Mouse (Mus musculus) hindbrain, embryonic 16.5 days (tissue): ENCODE results near the gene Zbtb34. TPM values are rescaled to one million over a fixed set of nuclear protein-coding genes. Genes with fewer than 3 reads are reported as not detected.
A peak's percentile ranks its signal among the peaks of the same experiment; 100 is the strongest.

ENCODE experiments used
- ATAC-seq: fragments of 200-750 bp; cut with Nextera tagmentation; 2 replicates; pipeline ENCODE4 v1.8.0; 2017; ENCODE audit warnings: moderate TSS enrichment, moderate library complexity
- H3K27ac ChIP-seq: fragments of 300-500 bp; sonication (generic); 2 replicates; pipeline ENCODE4 v1.5.1; 2014; ENCODE audit warnings: low read depth, mild to moderate bottlenecking, control low read depth, low read length, moderate library complexity
- H3K27me3 ChIP-seq: fragments of 300-500 bp; sonication (generic); replicated peaks from 2 replicates; pipeline ENCODE4 v1.6.1; 2014; ENCODE audit warnings: low read length; ENCODE audit not compliant: control insufficient read depth, insufficient read depth
- H3K36me3 ChIP-seq: fragments of 300-500 bp; sonication (generic); 2 replicates; pipeline ENCODE4 v1.6.1; 2014; ENCODE audit warnings: mild to moderate bottlenecking, low read length, moderate library complexity, mixed read lengths; ENCODE audit not compliant: control insufficient read depth, insufficient read depth
- H3K4me1 ChIP-seq: fragments of 300-500 bp; sonication (generic); 2 replicates; pipeline ENCODE4 v1.6.1; 2014; ENCODE audit warnings: low read depth, low read length; ENCODE audit not compliant: control insufficient read depth, insufficient read depth
- H3K4me2 ChIP-seq: fragments of 300-500 bp; sonication (generic); 2 replicates; pipeline ENCODE4 v1.6.1; 2014; ENCODE audit warnings: mild to moderate bottlenecking, low read length, control low read depth, moderate library complexity
- H3K4me3 ChIP-seq: fragments of 300-500 bp; sonication (generic); 2 replicates; pipeline ENCODE4 v1.5.1; 2014; ENCODE audit warnings: mild to moderate bottlenecking, low read length, control low read depth, moderate library complexity
- H3K9ac ChIP-seq: fragments of 300-500 bp; sonication (generic); 2 replicates; pipeline ENCODE4 v1.6.1; 2014; ENCODE audit warnings: low read depth, mild to moderate bottlenecking, control low read depth, low read length, moderate library complexity
- H3K9me3 ChIP-seq: fragments of 300-500 bp; sonication (generic); 2 replicates; pipeline ENCODE4 v1.6.1; 2014; ENCODE audit warnings: mild to moderate bottlenecking, low read length, moderate library complexity; ENCODE audit not compliant: control insufficient read depth
- WGBS: fragments of 180-500 bp; shearing (Covaris S2); extraction: QIAGEN DNeasy Blood & Tissue Kit; methylation state at CpG from one replicate; pipeline ENCODE4 v1.1.7; 2014; 5-methylcytosine and 5-hydroxymethylcytosine counted together
- polyA plus RNA-seq: library from polyadenylated mRNA; unstranded; fragments of >200 nt; fragmentation: Nextera tagmentation; extraction: Ambion mirVana; gene quantifications from 2 replicates; pipeline ENCODE4 v1.2.1, GENCODE M21; 2015

Zbtb34 gene
- polyA plus RNA-seq, 1 experiment from 2014 or later = 5.3 TPM

- Histone ChIP-seq H3K9ac (no peak overlapping the region), H3K4me3 (no peak overlapping the region), H3K4me2 (no peak overlapping the region), H3K36me3 (no peaks in the 10 kb centered on the region), H3K27me3 (no peaks in the 10 kb centered on the region; the same call in 1 of the 2 replicates), H3K27ac (no peak overlapping the region), H3K9me3 (no peaks in the 10 kb centered on the region), H3K4me1 (peaks cover 24% of the 10 kb centered on the region)
- 21% methylated on average over 9 of the region's 9 CpGs for whole genome bisulfite sequencing
- ATAC-seq = no peak
Observed at GRCm38 (mm10) chr2:33439980-33440670, 9.0 kb upstream of the Zbtb34 start.

DNA sequence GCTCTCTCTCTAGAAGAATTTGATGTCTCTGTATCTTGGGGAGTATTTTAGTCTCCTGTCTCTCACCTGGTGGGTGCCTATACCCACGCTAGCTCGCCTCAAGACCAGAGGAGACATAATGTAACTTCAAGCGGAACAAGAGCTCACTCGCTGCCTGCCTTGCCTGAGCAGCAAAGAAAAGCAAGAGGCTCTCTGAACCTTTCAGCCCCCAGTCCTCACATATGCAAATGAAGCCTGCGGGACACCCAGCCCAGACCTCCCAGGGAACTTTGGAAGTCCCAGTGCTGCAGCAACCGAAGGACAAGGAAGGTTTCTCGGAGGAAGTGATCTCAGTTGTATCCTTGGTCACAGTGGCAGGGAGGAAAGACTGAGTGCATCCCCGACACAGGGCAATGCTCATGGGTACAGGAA lies 8.4 kb upstream of the Zbtb34 start:
- H3K4me1 ChIP-seq = peaks cover 27% of the 10 kb centered on the region
- H3K9ac ChIP-seq = no peak overlapping the region
- no peaks in the 10 kb centered on the region; the same call in 1 of the 2 replicates for H3K27me3 ChIP-seq
- ATAC-seq = no peak
- H3K4me3 ChIP-seq = no peak overlapping the region
- H3K36me3 ChIP-seq = no peaks in the 10 kb centered on the region
- no peak overlapping the region for H3K27ac ChIP-seq
- H3K9me3 ChIP-seq = no peaks in the 10 kb centered on the region
- WGBS = 9% methylated on average over 8 of the region's 8 CpGs
- H3K4me2 ChIP-seq = no peak overlapping the region

DNA sequence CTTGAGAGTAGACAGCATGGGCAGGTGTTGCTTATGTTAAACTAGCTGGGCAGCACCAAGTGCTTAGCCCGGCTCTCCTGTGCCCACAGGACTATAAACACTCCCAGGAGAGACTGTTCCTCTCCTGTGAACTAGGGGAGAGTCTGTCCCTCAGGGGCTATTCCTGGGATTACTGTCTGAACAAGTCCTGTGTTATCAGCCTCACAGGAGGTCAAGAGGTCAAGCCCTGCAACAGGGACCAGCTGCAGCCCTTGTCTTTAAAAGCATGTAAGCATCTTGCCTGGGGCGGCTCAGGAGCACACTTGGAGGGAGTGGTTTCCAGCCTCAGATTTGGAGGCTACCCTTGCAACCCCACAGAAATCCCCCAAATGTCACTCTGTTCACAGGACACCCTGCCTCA lies 7.3 kb upstream of the Zbtb34 start:
- 38% methylated on average over 2 of the region's 2 CpGs for WGBS
- ATAC-seq = no peak
- Histone ChIP-seq H3K4me3 (no peak overlapping the region), H3K27me3 (no peaks in the 10 kb centered on the region; the same call in 1 of the 2 replicates), H3K4me2 (no peak overlapping the region), H3K27ac (no peak overlapping the region), H3K9me3 (no peaks in the 10 kb centered on the region), H3K36me3 (no peaks in the 10 kb centered on the region), H3K9ac (no peak overlapping the region), H3K4me1 (peaks cover 22% of the 10 kb centered on the region)

DNA sequence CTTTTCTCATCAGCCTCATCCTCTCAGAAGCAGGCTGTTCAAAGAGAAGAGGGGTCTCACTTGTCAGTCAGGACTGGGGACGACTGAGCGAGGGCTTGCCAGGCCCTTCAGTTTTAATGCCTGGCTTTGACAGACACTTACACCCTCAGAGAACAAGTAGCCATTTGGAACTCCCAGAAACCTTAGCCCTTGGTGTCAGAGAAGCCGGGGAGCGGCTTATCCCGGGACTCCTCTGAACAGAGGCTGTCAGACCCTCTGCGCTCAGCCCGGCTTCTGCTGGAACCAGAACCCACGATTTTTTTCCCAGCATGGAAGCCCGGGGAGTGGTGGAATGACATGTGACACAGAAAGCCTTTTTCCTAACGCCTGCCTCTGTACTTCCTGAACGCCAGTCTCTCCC lies 6.1 kb upstream of the Zbtb34 start:
- 57% methylated on average over 11 of the region's 11 CpGs for WGBS
- no peak for ATAC-seq
- Histone ChIP-seq H3K4me1 (peaks cover 22% of the 10 kb centered on the region), H3K4me3 (no peak overlapping the region), H3K27ac (no peak overlapping the region), H3K9ac (no peak overlapping the region), H3K9me3 (no peaks in the 10 kb centered on the region), H3K27me3 (no peaks in the 10 kb centered on the region; the same call in 1 of the 2 replicates), H3K4me2 (no peak overlapping the region), H3K36me3 (no peaks in the 10 kb centered on the region)

DNA sequence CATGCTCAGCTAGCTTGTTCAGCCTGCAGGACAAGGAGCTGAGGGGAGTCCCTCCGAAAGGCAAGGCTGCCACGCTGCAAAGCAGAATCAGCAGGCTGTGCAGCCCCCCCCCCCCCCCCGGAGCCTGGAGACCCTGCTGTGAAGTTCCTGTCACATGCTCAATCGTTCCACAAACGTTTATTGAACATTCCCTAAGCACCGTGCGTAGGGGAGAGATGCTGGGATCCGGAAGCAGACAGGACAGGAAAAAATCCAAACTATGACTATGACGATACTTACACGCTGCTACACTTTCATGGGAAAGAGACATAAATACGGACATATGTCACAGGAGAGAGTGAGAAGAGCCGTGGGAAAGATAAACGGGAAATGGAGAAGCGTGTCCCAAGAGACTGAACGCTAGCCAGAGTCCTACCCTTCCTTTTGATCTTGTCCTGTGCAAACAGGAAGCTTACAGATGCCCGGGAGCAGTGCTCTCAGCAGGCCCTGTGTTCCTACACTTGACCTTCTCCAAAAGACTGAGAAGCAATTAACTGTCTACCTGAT lies 5.0 kb upstream of the Zbtb34 start:
- Histone ChIP-seq H3K36me3 (no peaks in the 10 kb centered on the region), H3K4me2 (peak overlapping the region; percentile 53)

DNA sequence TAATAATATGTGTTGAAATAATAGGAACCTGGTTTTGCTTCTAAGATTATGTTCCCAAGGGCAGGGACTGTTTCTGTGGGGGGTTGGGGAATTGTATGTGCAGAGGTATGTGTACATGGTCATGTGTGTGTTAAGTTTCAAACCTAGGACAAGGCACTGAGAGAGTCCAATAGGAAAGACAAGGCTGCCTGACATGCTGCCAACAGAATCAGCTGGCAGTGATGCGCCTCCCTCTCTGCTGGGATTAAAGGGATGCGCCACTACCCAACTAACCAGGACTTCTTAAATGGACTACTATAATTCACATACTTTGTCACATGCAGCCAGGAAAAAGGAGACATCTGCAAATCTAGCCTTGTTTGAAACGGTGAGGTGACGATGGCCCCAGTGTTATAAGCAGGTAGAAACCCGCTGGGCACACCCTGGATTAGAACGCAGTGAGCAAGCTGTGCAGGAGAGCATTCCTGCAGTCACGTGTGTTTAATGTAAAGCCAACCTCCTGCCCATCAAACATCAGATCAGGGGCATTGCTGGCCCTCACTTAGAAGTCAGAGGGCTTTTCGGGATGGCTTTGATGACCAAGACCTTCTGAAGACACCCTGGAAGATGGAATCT lies 4.0 kb upstream of the Zbtb34 start:
- Histone ChIP-seq H3K4me2 (no peak overlapping the region), H3K27ac (peak overlapping the region; percentile 51; the same call in 1 of the 2 replicates), H3K27me3 (no peaks in the 10 kb centered on the region; the same call in 1 of the 2 replicates), H3K36me3 (no peaks in the 10 kb centered on the region), H3K4me1 (peaks cover 24% of the 10 kb centered on the region), H3K9me3 (no peaks in the 10 kb centered on the region), H3K9ac (peak overlapping the region; percentile 46), H3K4me3 (no peak overlapping the region)
- WGBS = 35% methylated on average over 8 of the region's 8 CpGs
- ATAC-seq = no peak

More for the DNA sequence above, 5.0 kb upstream of the Zbtb34 start:
- peak; percentile 40; the same call in 1 of the 2 replicates for ATAC-seq
- peak overlapping the region; percentile 23 for H3K4me3 ChIP-seq
- peaks cover 24% of the 10 kb centered on the region for H3K4me1 ChIP-seq
- H3K27ac ChIP-seq = no peak overlapping the region
- no peaks in the 10 kb centered on the region for H3K9me3 ChIP-seq
- H3K27me3 ChIP-seq = no peaks in the 10 kb centered on the region; the same call in 1 of the 2 replicates
- H3K9ac ChIP-seq = peak overlapping the region; percentile 46
- 5% methylated on average over 16 of the region's 16 CpGs for WGBS

DNA sequence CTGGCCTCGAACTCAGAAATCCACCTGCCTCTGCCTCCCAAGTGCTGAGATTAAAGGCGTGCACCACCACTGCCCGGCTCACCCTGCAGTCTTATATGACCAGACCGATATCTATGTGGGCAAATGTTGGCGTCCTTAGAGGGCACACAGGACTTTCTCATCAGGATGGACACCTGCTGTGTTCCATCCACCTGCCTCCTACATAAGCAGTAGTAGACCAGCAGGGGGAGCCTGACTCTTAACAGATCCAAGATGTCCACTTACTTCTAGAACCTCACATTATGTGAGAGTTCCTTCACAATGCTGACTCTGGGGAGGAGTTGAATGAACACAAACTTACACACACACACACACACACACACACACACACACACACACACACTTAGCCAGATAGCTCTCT lies 1.8 kb upstream of the Zbtb34 start:
- no peak overlapping the region for H3K27ac ChIP-seq
- no peak for ATAC-seq
- 57% methylated on average over 5 of the region's 5 CpGs for WGBS
- H3K9ac ChIP-seq = no peak overlapping the region
- H3K27me3 ChIP-seq = no peaks in the 10 kb centered on the region
- H3K9me3 ChIP-seq = no peaks in the 10 kb centered on the region
- peaks cover 35% of the 10 kb centered on the region for H3K4me1 ChIP-seq
- H3K4me2 ChIP-seq = no peak overlapping the region
- no peaks in the 10 kb centered on the region for H3K36me3 ChIP-seq
- H3K4me3 ChIP-seq = no peak overlapping the region

DNA sequence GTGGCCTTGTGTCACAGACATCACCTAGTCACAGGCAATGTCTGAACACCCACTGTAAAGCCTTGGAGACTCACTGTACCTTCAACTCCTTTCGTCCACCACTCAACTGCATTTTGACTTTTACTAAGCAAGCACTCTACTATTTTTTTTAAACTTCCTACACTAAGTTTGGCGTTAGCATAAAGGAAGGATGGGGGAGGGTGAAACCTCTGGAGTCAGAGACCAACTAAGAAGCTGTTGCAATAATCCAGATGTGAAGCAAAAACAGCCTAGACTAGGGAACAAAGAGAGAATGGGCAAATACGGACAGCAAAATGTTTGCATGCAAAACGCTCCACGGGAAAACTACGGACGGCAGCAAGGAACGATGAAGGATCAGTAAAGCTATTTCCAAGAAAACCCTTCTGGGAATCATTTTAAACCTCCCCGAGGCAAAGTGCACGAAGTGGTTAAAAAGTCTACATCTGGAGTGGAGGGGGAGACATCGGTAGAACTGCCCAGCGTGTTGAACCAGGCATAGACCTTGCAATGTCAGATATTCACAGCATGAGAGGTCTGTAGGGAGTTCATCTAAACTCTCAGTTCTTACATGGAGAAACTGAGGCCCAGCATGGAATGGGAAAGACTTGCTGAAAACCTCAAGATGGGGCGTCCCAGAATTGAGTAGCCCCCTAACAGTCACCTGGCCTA lies 898 bp downstream of the Zbtb34 start:
- 9% methylated on average over 13 of the region's 13 CpGs for WGBS
- no peak; the same call in 1 of the 2 replicates for ATAC-seq
- H3K27me3 ChIP-seq = no peaks in the 10 kb centered on the region
- peaks cover 2% of the 10 kb centered on the region; the same call in 1 of the 2 replicates for H3K36me3 ChIP-seq
- peak overlapping the region; percentile 88 for H3K4me2 ChIP-seq
- peak overlapping the region; percentile 94 for H3K9ac ChIP-seq
- no peaks in the 10 kb centered on the region for H3K9me3 ChIP-seq
- peak overlapping the region; percentile 99 for H3K4me3 ChIP-seq
- peak overlapping the region; percentile 70 for H3K27ac ChIP-seq
- H3K4me1 ChIP-seq = peaks cover 23% of the 10 kb centered on the region

GRCm38 (mm10) chr2:33429339-33429738 lies 1.8 kb downstream of the Zbtb34 start:
- no peaks in the 10 kb centered on the region for H3K9me3 ChIP-seq
- 49% methylated on average over 6 of the region's 6 CpGs for WGBS
- H3K36me3 ChIP-seq = peaks cover 2% of the 10 kb centered on the region; the same call in 1 of the 2 replicates
- peak overlapping the region; percentile 29; the same call in 1 of the 2 replicates for H3K27ac ChIP-seq
- peaks cover 20% of the 10 kb centered on the region for H3K4me1 ChIP-seq
- H3K27me3 ChIP-seq = no peaks in the 10 kb centered on the region
- ATAC-seq = no peak
- H3K4me2 ChIP-seq = peak overlapping the region; percentile 88
- peak overlapping the region; percentile 99 for H3K4me3 ChIP-seq
- H3K9ac ChIP-seq = peak overlapping the region; percentile 45
